Mouse (Mus musculus): ENCODE results near the gene Faap24. TPM values are rescaled to one million over a fixed set of nuclear protein-coding genes. Genes with fewer than 3 reads are reported as not detected.

Gene Faap24
- total RNA-seq, 2 experiments from 2014 or later: 7.7 to 8.3 TPM

GRCm38 (mm10) chr7:35373146-35373989 is 23.3 kb downstream of the Faap24 start:
- DNase-seq (ENCODE audit: low spot score in 2 of 2): no peak
- intact Hi-C loops (cut with DNase I): no loop called here

GRCm38 (mm10) chr7:35372483-35373017 is 24.1 kb downstream of the Faap24 start:
- no peak for DNase-seq (ENCODE audit: low spot score in 2 of 2)
- intact Hi-C loops (cut with DNase I): no loop called here

GRCm38 (mm10) chr7:35371096-35371495 is 25.5 kb downstream of the Faap24 start:
- intact Hi-C loops (cut with DNase I): no loop called here
- DNase-seq (ENCODE audit: low spot score in 2 of 2): no peak

GRCm38 (mm10) chr7:35365161-35365910 is 31.3 kb downstream of the Faap24 start:
- no peak for DNase-seq (ENCODE audit: low spot score in 2 of 2)
- intact Hi-C loops (cut with DNase I): no loop called here

GRCm38 (mm10) chr7:35362868-35363267 is 33.8 kb downstream of the Faap24 start:
- DNase-seq (ENCODE audit: low spot score in 2 of 2): no peak
- intact Hi-C loops (cut with DNase I): no loop called here

- no peak for DNase-seq (ENCODE audit: low spot score in 2 of 2)
- intact Hi-C loops (cut with DNase I): no loop called here
Measured at GRCm38 (mm10) chr7:35362253-35362652, 34.4 kb downstream of the Faap24 start.

- intact Hi-C loops (cut with DNase I): no loop called here
- no peak for DNase-seq (ENCODE audit: low spot score in 2 of 2)
Measured at GRCm38 (mm10) chr7:35357621-35358020, 39.0 kb downstream of the Faap24 start.

GRCm38 (mm10) chr7:35355303-35355872 is 41.2 kb downstream of the Faap24 start:
- intact Hi-C loops (cut with DNase I): no loop called here

GRCm38 (mm10) chr7:35353306-35353705 is 43.3 kb downstream of the Faap24 start:
- no peak for DNase-seq (ENCODE audit: low spot score in 2 of 2)
- intact Hi-C loops (cut with DNase I): no loop called here

More at GRCm38 (mm10) chr7:35355303-35355872, 41.2 kb downstream of the Faap24 start:
- DNase-seq (ENCODE audit: low spot score in 2 of 2): no peak

- no peak for DNase-seq (ENCODE audit: low spot score in 2 of 2)
- intact Hi-C loops (cut with DNase I): no loop called here
Measured at GRCm38 (mm10) chr7:35351155-35351554, 45.5 kb downstream of the Faap24 start.

GRCm38 (mm10) chr7:35349886-35350684 is 46.6 kb downstream of the Faap24 start:
- no peak for DNase-seq (ENCODE audit: low spot score in 2 of 2)
- intact Hi-C loops (cut with DNase I): no loop called here

GRCm38 (mm10) chr7:35349022-35349421 is 47.6 kb downstream of the Faap24 start:
- no peak for DNase-seq (ENCODE audit: low spot score in 2 of 2)
- intact Hi-C loops (cut with DNase I): no loop called here

- intact Hi-C loops (cut with DNase I): no loop called here
Measured at GRCm38 (mm10) chr7:35347918-35348700, 48.5 kb downstream of the Faap24 start.

GRCm38 (mm10) chr7:35344785-35345330 is 51.8 kb downstream of the Faap24 start:
- DNase-seq (ENCODE audit: low spot score in 2 of 2): no peak
- intact Hi-C loops (cut with DNase I): no loop called here

More at GRCm38 (mm10) chr7:35347918-35348700, 48.5 kb downstream of the Faap24 start:
- no peak for DNase-seq (ENCODE audit: low spot score in 2 of 2)

- DNase-seq (ENCODE audit: low spot score in 2 of 2): peak; percentile 11 to 45
Measured at GRCm38 (mm10) chr7:35342498-35342897, 54.1 kb downstream of the Faap24 start.

More at GRCm38 (mm10) chr7:35342498-35342897, 54.1 kb downstream of the Faap24 start:
- intact Hi-C loops (cut with DNase I): no loop called here

Measured in left cerebral cortex, postnatal 25 days (tissue).